Mouse (Mus musculus) brain, adult 2 months (tissue): Measurements from ENCODE around the gene Pde4d.

Experiments
- DNase-seq: peaks from one replicate; pipeline ENCODE4 v3.0.0; 2011; ENCODE audit warnings: low read depth, low spot score

Gene Pde4d

DNA sequence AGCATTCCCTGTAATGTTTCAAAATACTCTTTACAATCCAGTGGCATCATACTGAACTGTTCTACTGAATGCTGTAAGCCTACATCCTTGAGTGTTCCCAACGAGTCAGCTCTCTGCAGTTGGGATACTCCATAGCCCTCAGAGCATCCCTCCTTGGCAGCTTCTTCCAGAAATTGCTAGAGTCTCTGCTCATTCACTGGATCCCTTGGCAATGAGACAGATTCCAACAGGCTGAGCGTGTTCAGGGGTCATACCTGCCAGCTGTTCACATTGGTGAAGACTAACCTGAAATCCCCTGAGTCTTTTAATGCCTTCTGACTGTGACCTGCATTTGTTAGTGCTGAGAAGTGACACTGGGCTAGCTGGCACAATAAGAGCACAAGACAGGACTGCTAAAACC, 1173.5 kb downstream of the Pde4d start:
- peak; percentile 27 for DNase-seq

DNA sequence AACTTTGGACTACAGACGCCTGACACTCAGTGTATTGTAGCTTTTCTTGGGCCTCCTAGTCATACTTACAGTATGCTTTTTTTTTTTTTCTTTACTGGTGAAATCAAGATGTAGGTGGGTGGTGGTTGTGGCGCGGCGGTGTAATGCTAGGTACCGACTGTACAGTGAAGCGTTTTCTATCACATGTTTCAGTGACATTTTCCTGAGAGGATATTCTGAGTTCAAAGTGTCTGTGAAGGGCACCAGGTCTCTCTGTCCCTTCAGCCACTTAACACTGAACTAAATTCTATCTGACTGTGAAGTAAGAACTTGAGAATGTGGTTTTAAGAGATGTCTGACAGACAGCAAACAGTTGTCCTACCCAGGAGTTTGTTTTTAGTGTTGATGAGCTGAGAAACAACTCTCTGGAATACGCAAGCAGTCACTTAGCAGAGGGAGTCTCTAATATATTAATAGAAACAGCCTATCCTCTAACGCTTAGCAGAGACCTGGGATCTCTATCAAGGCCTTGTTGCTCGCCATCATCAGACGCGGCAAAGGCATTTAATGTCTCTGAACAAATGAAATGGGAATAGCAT, 1175.1 kb downstream of the Pde4d start:
- DNase-seq = no peak

DNA sequence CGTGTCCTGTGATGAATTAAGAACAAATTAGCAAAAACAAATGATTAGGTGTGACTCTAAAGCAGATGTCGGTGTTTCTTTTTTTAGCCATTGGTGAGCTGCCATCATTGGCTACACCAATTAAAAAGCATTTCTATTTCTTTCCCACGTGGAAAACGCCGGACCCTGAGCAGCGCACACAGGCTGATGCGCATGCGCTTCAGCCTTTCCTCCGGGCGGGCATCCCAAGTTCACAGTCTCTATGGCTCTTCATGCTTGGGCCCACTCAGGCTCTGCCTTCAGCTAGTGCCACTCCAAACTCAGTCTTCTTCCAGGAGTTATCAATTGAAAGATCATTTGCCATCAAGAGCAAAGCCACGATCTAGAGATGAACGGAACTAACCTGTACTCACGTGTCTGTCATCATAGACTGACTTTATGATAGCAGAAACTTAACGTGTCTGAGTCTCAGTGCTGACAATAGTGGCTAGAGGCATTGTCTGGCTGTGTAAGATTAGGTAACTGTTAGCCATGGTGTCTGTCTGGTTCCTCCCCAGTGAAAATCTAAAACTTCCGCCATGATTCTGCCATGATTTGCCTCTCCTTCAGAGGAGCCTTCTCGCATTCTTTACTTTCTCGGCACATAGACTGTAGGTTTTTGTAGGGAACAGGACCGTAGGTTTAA, 1175.8 kb downstream of the Pde4d start:
- no peak for DNase-seq

DNA sequence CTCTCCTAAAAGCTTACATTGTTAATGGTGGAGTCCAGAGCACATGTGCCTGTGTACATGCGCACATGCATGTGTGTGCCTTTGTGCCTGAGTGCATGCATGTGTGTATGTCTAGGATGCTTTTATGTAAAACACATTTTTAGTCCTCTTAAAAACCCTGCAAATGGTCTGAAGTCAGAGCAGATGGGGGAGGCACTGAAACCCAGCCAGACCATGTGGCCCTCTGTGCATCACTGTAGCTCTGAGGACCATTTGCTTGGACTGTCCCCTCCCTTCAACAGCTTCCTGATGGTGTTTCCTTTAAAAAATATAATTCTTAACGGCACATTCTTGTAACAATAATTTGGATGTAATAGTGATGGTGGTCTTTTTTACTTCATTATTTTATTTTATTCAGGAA, 1177.5 kb downstream of the Pde4d start:
- peak; percentile 63 for DNase-seq

DNA sequence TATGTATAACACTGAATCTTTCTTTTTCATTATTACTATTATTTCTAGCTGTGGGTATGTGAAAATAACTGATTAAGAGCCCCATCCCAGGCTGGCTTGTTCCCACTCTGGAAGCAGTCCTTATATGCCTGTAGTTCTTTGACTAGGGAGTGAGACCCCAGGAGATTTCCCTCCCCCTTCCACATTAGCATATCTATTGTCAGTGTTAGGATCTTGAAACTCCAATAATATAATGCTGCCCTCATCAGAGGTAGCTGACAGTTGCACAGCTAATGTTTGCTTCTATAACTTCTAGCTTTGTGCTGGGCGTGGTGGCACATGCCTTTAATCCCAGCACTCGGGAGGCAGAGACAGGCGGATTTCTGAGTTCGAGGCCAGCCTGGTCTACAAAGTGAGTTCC, 1178.9 kb downstream of the Pde4d start:
- DNase-seq = no peak

DNA sequence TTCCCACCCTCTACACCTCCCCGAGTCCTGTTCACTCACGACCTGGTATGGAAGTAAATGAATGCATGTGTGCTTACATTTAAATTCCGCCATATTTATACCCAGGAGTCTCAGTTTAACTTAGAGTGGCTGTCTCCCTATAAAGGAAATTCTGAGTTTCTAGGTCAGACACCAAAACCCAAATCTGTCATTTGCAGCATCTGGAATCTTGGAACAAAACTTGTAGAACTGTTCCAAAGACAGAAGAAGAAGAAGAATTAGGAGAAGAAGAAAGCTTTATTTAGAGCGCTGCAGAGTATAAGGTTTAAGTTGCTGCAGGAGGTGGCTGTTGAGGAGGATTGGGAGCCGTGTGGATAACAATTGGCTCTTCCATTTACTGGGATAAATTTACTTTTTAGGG, 1179.5 kb downstream of the Pde4d start:
- DNase-seq = peak; percentile 58

DNA sequence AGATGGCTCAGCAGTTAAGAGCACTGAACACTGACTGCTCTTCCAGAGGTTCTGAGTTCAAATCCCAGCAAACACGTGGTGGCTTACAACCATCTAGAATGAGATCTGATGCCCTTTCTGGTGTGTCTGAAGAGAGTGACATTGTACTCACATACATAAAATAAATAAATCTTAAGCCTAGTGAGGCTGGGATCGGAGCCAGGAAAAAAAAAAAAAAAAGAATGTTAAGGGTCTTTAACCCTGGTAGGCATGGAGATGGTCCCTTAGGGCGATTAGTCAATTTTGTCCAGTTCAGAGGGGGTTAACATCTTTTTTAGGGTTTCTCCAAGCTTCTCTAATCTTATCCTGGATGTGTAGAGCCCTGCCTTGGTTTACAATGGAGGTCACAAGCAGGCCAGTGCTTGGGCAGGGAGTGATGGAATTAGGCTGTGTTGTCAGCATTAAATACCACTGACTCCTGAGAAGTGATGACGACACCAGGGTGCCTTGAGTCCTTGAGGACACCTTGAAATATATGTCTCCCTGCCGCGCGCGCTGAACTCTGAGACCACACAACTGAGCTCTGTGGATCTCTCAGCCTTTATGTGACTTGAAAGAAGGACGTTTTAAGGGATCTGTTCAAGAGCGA, 1181.8 kb downstream of the Pde4d start:
- no peak for DNase-seq

DNA sequence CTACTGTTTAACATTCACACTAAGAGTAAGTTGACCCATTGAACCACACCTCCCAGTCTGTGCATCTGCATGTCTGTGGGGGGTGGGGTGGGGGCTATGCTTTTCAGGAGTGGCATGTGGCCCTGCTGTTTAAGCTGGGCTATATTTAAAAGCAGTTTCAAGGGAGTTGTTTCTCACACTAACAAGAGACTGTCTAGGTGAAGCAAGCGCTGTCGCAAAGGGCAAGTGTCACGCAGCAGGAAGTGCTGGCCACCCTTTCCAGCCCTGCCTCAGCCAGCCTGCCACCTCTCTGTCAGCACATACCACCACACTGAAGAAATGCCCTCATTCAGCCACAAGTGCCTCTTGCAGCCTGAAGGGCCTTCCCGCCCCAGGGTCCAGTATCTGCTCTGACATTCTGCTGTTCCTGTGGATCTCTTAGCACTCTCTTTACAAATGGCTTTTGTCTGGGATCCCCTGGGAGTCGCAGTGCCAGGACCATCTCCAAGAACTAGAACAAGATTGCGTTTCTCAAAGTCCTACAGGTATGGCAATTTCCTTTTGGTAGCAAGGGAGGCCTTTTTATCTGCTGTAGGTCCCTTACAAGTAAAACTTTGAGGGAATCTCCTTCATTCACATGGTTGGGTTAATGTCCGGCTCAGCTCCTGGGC, 1182.8 kb downstream of the Pde4d start:
- no peak for DNase-seq

DNA sequence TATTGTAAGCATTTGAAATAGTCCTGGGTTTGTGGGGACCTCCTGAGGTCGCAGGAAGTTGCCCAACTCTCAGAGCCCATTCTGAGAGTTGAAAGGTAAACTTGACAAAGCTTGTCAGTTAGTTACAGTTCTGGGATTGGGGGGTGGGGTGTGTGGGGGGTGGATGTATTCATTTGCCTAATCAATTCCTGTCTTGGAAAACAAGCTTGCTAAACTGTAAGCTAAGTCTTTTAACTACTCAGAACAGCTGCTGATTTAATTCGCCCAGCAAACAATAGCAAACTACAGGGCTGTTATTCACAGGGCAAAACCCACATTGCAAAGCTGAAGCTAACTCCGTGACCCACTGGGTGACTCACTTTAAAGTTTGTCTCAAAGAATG, 1183.3 kb downstream of the Pde4d start:
- DNase-seq = no peak

DNA sequence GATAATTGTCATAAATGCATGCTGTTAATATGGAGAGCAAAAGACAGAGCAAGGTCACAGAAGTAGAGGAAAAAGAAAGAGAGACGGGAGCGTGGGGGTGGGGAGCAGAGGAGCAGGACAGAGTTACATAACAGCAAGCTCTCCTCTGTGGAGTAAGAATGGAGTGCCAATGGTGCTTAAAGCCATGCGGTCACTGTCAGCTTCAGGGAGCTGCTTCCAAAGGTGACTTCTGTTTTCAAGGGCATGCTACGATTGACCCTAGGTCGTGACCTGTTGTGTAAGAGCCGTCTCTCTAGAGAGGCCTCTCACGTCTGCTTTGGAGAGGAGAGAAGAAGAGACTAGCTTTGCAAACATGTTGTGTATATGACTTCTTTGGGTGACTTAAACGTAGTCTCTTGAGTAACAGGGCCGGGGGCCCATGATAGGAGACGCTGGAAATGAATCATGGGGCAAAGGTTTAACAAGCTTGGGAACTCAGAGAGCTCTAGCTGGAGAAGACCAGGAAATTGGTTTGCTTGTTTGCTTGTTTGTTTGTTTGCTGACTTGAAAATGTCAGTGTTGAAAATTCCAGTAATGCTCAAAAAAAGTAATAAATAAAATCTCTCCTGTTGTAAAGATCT, 1186.3 kb downstream of the Pde4d start:
- DNase-seq = no peak

DNA sequence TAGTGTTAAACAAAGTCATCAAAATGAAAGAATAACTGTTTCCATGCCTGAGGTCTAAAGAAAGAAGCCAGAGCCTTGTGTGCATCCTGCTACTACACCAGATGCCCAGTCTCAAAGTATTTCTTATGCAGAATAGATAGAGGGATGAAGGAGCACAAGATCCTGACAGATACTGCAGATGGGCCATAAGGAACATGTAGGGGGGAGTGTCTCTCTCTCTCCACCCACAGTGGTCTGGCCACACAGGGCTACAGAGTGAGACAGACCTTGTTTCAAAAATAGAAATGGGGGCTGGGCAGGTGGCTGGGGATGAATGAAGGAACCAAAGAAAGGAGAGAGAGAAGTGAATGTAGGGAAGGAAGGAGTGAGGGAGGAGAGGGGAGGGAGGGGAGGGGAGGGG, 1188.5 kb downstream of the Pde4d start:
- DNase-seq = peak; percentile 42

DNA sequence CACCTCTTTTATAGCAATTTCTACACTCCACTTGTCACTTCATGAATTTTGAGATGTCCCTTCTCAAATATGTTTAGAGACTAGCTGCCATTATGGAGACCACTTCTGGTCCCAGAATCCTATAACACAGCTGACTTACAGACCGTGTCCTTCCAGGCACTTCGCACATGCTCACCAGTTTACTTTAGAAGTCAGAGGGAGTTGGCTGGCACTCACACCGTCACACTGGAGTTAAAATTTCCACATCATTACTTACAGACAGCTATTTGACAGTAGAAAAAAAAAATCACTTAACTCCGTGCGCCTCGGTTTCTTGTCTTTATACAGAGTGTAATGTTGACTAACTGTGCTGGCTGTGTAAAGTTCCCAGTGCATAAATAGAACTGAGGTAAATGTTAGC, 1189.5 kb downstream of the Pde4d start:
- DNase-seq = no peak

DNA sequence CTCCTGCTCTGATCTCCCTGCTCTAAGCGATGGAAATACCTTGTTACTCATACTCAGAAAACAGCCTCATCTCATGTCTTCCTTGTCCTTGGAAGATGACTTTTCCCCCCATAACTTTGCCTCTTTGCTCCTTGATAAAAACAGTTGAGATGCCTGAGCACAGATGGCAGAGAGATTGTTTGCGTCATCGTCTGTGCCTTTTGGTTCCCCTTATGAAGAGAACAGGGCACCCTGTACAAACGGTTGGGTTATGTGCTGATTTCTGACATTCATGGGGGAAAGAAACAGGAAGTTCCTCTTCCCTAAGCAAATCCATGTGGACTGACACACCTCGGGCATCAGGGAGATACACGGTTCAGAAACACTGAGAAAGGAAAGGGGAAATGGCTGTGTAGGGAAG, 1191.8 kb downstream of the Pde4d start:
- DNase-seq = no peak

DNA sequence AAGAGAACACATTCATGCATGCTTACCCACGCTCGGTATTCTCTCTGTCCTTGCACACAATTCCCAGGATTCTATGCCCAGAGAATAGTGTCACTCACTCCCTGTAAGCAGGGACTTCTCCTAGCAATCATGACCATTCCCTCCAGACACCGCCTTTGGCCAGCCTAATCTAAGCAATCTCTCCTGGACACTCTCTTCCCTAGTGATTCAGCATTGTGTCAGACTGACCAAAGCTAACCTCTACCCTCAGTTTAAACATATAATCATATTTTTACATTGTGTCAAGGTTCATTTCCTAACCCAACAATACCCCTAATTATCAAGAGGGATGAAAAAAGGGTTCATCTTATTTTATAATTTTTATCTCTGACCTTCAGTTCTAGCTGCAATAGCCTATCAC, 1193.7 kb downstream of the Pde4d start:
- no peak for DNase-seq

DNA sequence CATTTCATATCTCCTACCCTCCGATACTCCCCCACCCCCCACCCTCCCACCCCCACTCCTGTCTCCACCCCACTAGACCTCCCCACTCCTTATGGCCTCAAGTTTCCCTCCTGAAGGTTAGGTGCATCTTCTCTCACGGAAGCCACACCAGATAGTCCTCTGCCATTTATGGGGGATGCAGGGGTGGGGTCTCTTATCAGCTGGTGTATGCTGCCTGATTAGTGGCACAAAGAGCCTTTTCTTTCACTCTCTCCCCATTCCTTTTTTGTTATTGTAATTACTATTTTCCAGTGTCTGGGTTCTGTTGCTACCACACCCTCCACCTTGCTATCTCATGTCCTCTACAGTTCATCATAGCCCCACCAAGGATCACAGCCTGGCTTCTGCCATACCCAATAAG, 1194.3 kb downstream of the Pde4d start:
- DNase-seq = no peak

DNA sequence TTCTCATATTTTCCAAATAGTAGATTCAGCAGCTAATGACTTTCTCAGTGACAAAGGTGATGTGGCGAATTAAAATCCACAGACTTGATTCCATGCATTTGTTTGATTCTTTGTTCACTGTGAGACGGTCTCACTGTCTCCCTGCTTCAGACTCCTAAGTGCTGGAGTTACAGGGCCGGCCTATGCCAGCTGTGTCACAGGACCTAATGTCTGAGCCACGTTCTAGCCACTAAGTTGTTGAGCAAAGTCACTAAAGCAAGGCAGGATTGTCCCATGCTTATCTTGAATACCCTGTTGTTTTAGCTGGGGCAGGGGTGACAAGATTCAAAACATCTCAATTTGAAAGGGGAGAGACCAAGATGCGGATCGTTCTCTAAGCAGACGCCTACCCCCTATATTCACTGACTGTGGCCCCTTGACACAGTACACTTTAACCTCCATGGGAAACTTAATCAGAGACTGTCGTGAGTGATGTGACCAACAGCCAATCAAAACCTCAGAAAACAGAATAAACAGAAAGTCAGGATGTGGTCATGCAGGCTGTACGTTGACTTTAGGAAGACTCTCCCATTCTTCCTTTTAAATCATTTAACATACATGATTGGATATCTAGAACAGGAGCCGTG, 1195.6 kb downstream of the Pde4d start:
- no peak for DNase-seq

DNA sequence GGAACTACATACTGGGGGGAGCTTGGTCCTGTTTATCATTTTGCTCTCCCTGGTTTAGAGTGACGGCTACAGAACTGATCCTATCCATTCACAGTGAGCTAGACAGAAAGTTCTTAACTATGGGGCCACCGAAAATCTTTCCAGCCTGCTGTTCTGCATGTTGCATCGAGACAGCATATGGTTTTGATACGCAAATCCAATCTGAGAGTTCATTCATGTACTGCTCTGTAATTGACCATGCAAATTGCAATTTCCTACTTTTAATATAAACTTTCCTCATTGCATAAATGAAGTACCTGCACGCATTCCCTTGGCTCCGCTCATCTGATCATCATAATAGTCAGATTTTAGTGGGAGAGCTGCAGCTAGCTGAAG, 1196.1 kb downstream of the Pde4d start:
- DNase-seq = no peak

DNA sequence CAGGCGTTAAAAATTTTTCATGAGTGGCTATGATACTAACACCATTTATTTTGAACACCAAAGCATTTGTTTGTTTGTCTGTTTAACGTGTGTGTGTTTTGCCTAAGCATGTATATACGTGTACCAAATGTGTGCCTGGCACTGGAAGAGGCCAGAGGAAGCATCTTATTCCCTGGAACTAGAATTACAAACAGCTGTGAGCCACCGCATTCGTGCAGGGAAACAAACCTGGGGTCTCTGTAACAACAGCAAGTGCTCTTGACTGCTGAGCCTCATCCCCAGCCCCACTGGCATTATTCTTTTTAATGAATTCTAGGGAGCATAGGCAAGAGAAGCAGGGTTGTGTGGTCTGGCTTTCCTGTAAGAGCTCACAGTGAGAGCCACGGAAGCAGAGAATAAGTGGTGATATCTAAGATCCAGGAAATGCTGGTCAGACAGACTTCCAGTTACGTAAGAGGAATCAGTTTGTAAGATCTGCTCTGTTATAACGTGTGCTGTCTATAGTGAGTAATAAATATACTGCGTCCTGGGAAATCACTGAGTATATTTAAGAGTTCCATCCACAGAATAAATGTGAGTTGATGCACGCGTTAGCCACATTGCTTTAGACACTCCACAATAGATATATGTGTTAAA, 1197.0 kb downstream of the Pde4d start:
- no peak for DNase-seq

DNA sequence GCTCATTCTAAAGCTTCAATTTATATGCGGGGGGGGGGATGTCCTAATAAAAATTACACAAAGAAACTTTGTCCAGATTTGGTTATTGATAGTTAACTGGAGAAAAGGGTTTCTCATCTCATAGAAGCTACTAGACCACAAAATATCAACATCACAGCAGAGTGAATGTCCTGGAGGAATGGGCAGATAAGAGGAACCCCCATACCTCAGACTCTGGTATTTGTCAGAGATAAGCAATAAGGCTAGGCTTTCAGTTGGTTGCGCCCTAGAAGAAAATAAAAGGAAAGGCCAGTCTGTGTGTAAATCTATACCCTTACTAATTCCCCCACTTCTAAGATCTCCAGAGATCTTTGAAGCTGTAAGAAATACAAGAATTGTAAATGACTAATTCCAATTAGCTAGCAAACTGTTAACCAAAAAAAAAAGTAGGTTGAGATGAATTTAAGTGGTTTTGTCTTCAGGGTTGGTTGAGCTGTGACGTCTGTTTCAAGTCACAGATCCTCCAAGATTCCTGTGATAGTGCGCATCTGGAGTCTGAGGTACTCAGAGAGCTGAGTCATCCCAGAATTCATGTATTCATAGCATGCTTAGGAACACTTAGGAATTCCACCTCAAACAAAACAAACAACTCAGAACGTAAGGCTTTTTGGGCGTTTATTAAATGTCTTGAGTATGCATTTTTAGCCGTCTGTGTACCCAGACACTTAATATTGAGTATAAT, 1197.9 kb downstream of the Pde4d start:
- DNase-seq = peak; percentile 85

DNA sequence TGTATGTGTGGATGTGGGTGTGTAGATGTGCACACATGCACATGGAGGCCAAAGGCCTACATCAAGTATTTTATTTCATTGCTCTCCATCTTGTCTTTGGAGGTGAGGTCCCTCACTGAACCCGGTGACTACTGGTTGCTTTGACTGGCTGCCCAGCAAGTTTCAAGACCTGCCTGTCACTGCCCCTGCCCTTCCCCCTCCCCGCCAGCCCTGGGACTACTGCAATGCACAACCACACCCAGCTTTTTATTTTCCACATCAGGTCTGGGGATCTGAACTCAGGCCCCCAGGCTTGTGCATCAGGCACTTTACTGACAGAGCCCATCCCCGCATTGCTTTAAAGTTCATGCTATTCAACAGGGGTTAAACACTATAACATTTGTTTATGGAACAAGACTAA, 1198.6 kb downstream of the Pde4d start:
- no peak for DNase-seq
